Mouse (Mus musculus) embryonic facial prominence, embryonic 10.5 days (tissue): ENCODE results near the gene Immt. TPM values are rescaled to one million over a fixed set of nuclear protein-coding genes. Genes with fewer than 3 reads are reported as not detected.
"Not testable (repeated sequence)": the region's sequence is repeated elsewhere in the genome, so short reads cannot be mapped to it uniquely, and the experiment has no call there.

Experiments used
- DNase-seq: peaks from one replicate; pipeline ENCODE4 v3.0.0-alpha.2; 2017; ENCODE audit warnings: low spot score
- H3K27ac ChIP-seq: fragments of 300-500 bp; sonication (generic); replicated peaks from 2 replicates; pipeline ENCODE4 v1.5.1; 2016; ENCODE audit warnings: mild to moderate bottlenecking
- H3K27me3 ChIP-seq: fragments of 300-500 bp; sonication (generic); replicated peaks from 2 replicates; pipeline ENCODE4 v1.6.1; 2016; ENCODE audit warnings: low read depth, mild to moderate bottlenecking; ENCODE audit not compliant: poor library complexity, severe bottlenecking
- H3K36me3 ChIP-seq: fragments of 300-500 bp; sonication (generic); replicated peaks from 2 replicates; pipeline ENCODE4 v1.6.1; 2016; ENCODE audit warnings: mild to moderate bottlenecking, moderate library complexity
- H3K4me1 ChIP-seq: fragments of 300-500 bp; sonication (generic); 2 replicates; pipeline ENCODE4 v1.6.1; 2016
- H3K4me3 ChIP-seq: fragments of 300-500 bp; sonication (generic); 2 replicates; pipeline ENCODE4 v1.5.1; 2016; ENCODE audit warnings: mild to moderate bottlenecking, moderate library complexity
- H3K9me3 ChIP-seq: fragments of 300-500 bp; sonication (generic); 2 replicates; pipeline ENCODE4 v1.6.1; 2016; ENCODE audit warnings: mild to moderate bottlenecking
- WGBS: fragments of 180-500 bp; shearing (Covaris S2); methylation state at CpG from one replicate; pipeline ENCODE4 v1.1.7; 2016; 5-methylcytosine and 5-hydroxymethylcytosine counted together
- polyA plus RNA-seq: library from polyadenylated mRNA; unstranded; fragments of >200 nt; fragmentation: Nextera tagmentation; extraction: Ambion mirVana; gene quantifications from 2 replicates; pipeline ENCODE4 v1.2.1, GENCODE M21; 2016

The Immt gene
- polyA plus RNA-seq, 1 experiment from 2014 or later, result 215 TPM

DNA sequence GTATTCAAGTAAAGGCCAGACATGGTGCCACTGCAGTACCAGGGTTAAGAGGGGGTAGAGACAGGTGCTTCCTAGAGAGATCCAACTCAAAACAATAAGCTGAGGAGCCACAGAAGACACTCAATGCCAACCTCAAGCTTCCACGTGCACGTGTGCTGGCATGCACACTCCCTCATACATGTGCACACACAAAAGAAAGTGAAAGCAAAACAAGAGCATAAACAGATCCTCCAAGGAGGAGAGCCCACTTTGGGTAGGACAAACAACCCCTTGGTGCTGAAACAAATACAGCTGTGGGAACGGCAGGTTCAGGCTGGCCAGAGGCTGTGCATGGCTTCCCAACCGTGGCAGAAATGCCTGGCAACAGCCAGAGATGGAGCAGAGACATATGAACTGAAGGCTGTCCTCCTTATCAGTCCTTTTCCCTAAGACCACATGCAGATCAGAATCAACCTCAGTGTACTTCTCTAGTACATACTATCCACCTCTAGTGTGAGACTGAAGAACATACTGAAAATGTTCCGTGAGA lies 11.3 kb upstream of the Immt start:
- no peak overlapping the region for H3K4me3 ChIP-seq
- H3K27me3 ChIP-seq, result no peaks in the 10 kb centered on the region
- 91% methylated on average over 5 of the region's 5 CpGs for WGBS
- H3K9me3 ChIP-seq, result no peaks in the 10 kb centered on the region
- no peak for DNase-seq
- H3K4me1 ChIP-seq, result peaks cover 9% of the 10 kb centered on the region
- peaks cover 42% of the 10 kb centered on the region for H3K36me3 ChIP-seq
- H3K27ac ChIP-seq, result no peak overlapping the region

DNA sequence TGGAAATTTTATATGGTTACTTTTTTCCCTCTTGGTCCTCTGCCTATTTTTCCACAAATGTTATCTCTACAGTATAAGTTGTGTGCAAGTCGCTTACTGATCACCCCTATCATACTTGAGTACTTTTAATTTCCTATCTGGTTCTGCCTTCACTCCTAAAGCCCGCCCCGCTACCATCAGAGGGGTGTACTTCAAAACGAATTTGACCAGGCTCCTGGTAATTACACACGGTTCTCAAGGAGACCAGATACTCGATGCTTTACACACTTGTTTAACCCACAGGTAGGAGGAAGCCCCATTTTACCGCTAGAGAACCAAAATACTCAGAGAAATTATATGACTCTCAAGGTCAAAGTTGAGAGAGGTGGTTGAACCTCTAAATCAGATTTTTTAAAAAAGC lies 8.0 kb upstream of the Immt start:
- H3K4me3 ChIP-seq, result peak overlapping the region; percentile 76
- no peak for DNase-seq
- H3K4me1 ChIP-seq, result peaks cover 9% of the 10 kb centered on the region
- peaks cover 9% of the 10 kb centered on the region for H3K36me3 ChIP-seq
- WGBS, result under 1% methylated on average over 7 of the region's 7 CpGs
- H3K27ac ChIP-seq, result peak overlapping the region; percentile 83
- H3K9me3 ChIP-seq, result no peaks in the 10 kb centered on the region
- H3K27me3 ChIP-seq, result no peaks in the 10 kb centered on the region

DNA sequence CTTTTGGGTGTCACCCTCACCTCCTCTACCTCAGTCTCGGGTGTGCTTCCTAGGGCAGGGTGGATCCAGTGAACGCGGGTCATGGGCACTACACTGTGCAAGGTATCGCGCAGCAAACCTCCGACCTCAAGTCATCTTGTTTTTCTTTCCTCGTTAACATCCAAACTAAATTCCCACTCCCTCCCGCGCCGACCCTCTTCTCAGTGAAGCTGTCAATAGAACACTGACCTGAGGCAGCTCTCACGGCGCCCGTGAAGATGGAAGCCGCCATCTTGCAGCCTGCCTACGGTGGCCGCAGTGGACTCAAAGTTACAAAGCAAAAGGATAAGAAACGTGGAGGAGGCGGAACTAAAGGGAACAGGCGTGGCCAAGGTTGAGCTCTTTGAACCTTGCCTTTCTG lies 7.6 kb upstream of the Immt start:
- DNase-seq, result peak; percentile 91
- H3K4me3 ChIP-seq, result peak overlapping the region; percentile 76
- no peaks in the 10 kb centered on the region for H3K27me3 ChIP-seq
- peak overlapping the region; percentile 83 for H3K27ac ChIP-seq
- H3K9me3 ChIP-seq, result no peaks in the 10 kb centered on the region
- WGBS, result under 1% methylated on average over 19 of the region's 19 CpGs
- H3K36me3 ChIP-seq, result peaks cover 5% of the 10 kb centered on the region
- peaks cover 9% of the 10 kb centered on the region for H3K4me1 ChIP-seq

DNA sequence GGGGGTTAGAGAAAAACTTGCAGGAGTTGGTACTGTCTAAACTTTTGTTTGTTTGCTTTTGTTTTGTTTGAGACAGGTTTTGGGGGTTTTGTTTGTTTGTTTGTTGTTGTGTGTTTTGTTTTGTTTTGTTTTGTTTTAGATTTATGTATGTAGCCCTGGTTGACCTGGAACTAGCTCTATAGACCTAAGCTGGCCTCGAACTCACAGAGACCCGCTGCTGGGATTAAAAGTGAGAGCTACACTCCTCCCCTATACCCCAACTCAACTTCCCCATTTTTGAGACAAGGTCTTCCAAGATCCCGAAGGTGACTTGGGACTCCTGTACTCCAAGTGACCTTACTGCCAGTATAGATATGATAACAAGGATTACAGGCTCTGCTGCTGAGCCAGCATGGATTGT lies 7.2 kb upstream of the Immt start:
- WGBS, result 36% methylated on average over 3 of the region's 3 CpGs
- peaks cover under 1% of the 10 kb centered on the region; the same call in 1 of the 2 replicates for H3K36me3 ChIP-seq
- peak overlapping the region; percentile 83 for H3K27ac ChIP-seq
- H3K4me3 ChIP-seq, result peak overlapping the region; percentile 76
- H3K9me3 ChIP-seq, result no peaks in the 10 kb centered on the region
- no peaks in the 10 kb centered on the region for H3K27me3 ChIP-seq
- no peak for DNase-seq
- H3K4me1 ChIP-seq, result peaks cover 9% of the 10 kb centered on the region

DNA sequence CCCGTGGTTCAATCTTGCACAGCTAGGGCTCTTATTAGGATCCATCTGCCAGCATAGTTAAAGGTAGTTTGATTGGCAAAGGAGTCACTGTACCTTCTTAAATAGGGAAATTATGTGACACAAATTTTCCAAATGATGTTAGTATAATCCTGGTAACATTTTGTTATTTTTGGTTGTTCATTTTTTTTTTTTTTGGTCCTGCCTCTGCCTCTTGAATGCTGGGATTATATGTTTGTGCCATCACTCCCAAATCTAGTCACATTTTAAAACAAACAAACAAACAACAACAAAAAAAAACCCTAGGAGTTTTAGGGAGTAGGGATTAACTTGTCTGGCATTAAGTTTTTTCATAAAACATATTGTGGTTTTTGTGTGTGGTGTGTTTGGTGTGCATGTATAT lies 4.3 kb upstream of the Immt start, which contains the start of gene Mrpl35:
Gene Mrpl35 (minus strand): TSS at position 101 of the 400 bp plus-strand sequence.
- Histone ChIP-seq H3K4me1 (peaks cover 14% of the 10 kb centered on the region), H3K27me3 (no peaks in the 10 kb centered on the region), H3K27ac (no peak within 1 kb of the TSS), H3K4me3 (no peak within 1 kb of the TSS), H3K9me3 (no peaks in the 10 kb centered on the region), H3K36me3 (no peaks in the 10 kb centered on the region)
- WGBS, result 44% methylated on average over 1 of the region's 1 CpGs
- DNase-seq, result no peak

DNA sequence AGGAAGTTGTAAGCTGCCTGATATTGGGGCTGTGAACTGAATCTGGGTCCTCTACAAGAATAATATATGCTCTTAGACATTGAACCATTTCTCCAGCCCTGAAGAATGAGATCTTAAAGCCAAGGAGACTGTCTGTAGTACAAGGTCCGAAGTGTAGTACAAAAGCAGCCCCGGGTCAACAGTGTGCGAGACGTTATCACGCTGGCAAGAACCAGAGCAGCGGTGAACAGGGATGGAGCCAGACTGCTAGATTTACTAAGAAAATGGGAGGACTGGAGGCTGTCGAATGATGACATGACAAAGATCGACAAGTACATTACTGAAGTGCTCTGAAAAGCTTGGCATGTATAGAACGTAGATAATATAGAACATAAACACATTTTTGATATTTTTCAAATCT lies 1.4 kb upstream of the Immt start:
- no peak for DNase-seq
- Histone ChIP-seq H3K4me1 (peaks cover 16% of the 10 kb centered on the region), H3K36me3 (peaks cover 11% of the 10 kb centered on the region), H3K27me3 (no peaks in the 10 kb centered on the region), H3K4me3 (no peak overlapping the region), H3K9me3 (no peaks in the 10 kb centered on the region), H3K27ac (no peak overlapping the region)
- WGBS, result 89% methylated on average over 9 of the region's 9 CpGs

DNA sequence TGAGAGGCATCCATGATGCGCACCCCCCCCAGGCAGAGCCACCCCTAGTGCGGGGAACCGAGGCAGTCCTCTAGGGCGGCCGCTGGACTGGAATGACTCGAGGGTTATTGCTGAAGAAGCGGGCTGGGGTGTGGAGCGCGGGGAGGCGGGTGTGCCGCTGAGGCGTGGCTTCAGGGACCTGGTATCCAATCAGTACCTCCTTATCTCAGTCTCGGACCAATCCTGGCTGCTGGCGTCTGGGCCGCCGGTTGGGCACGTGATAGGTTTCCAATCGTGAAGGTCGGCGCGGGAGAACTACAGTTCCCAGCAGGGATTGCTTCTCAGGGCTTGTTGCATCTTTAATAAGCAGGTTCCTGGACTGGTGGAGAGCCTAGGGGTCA lies 440 bp downstream of the Immt start:
- Histone ChIP-seq H3K4me1 (peaks cover 16% of the 10 kb centered on the region), H3K36me3 (peaks cover 29% of the 10 kb centered on the region), H3K27me3 (no peaks in the 10 kb centered on the region), H3K4me3 (peak overlapping the region; percentile 98), H3K27ac (peak overlapping the region; percentile 95), H3K9me3 (no peaks in the 10 kb centered on the region)
- WGBS, result 0% methylated on average over 21 of the region's 21 CpGs
- DNase-seq, result peak; percentile 95

DNA sequence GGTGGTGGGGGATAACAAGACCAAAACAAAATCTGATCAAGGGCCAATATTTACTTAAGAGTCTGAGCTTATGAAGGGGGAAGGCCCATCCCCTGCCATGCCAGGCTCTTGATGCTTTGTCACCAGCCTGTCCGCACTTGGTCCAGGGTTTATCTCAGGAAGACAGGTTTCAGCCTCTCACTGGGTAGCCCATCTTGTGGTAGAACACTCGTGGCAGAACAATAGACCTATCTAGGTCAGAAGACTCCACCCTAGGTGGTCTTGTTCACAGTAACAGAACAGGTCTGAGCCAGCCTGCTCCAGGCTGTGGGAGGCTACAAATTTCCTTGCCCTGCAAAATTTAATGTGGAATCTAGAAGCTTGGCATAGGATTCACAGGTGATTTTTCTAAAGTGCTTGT lies 5.7 kb downstream of the Immt start:
- Histone ChIP-seq H3K9me3 (no peaks in the 10 kb centered on the region), H3K27me3 (no peaks in the 10 kb centered on the region), H3K4me1 (peaks cover 12% of the 10 kb centered on the region), H3K27ac (no peak overlapping the region), H3K36me3 (peaks cover 49% of the 10 kb centered on the region), H3K4me3 (no peak overlapping the region)
- DNase-seq, result no peak
- 70% methylated on average over 2 of the region's 2 CpGs for WGBS

DNA sequence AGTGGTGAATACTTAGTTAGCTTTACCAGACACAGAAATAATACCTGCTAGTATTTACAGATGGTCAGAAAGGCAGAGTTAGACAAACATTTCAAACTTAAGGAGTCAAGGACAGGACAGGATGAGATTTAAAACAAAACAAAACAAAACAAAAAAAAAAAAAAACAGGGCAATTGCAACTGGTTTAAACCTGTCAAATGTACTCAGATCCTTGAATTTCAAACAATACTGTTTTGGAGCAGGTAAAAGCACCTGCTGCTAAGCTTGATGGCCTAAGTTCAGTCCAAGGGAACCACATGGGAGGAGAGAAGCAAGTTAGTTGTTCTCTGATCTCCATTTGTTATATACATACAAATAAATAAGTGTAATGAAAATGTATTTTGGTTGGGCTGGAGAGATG lies 8.7 kb downstream of the Immt start:
- H3K4me1 ChIP-seq, result no peaks in the 10 kb centered on the region
- no peak overlapping the region for H3K27ac ChIP-seq
- H3K36me3 ChIP-seq, result peaks cover 45% of the 10 kb centered on the region
- DNase-seq, result no peak
- H3K9me3 ChIP-seq, result no peaks in the 10 kb centered on the region
- H3K27me3 ChIP-seq, result no peaks in the 10 kb centered on the region
- H3K4me3 ChIP-seq, result no peak overlapping the region

DNA sequence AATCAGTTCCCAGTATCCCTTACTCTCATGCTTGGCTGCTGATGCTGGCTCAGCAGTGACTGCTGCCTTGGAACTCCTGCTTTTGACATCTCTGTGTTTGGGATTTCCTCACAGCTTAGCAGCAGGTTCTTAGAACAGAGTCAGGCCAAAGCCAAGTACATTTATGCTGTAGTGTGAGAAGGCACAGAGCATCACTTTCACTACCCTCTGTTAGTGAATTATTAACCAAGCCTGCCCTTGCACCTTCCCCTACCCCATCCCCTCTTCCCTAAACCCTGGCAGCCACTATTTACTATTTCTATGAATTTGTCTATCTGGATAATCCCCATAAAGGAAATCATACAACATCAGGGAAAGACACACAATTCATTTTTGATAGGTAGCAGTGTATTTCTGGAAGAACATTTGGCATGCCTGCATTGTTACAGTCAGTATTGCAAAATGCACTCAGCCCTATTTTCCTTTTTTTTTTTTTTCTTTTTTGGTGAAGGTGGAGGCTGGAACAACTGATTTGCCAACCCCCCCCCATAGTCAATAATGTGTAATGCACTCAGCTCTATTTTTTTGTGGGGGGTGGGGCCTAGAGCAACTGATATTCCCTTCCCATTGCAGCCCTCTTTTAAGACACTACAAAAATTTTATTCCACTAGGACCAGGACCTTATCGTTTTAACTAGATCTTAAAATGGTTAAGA lies 9.6 kb downstream of the Immt start:
- WGBS, result 93% methylated on average over 1 of the region's 1 CpGs
- H3K9me3 ChIP-seq, result no peaks in the 10 kb centered on the region
- H3K4me3 ChIP-seq, result no peak overlapping the region
- H3K27me3 ChIP-seq, result no peaks in the 10 kb centered on the region
- peaks cover 45% of the 10 kb centered on the region for H3K36me3 ChIP-seq
- no peaks in the 10 kb centered on the region for H3K4me1 ChIP-seq
- H3K27ac ChIP-seq, result no peak overlapping the region
- no peak for DNase-seq

DNA sequence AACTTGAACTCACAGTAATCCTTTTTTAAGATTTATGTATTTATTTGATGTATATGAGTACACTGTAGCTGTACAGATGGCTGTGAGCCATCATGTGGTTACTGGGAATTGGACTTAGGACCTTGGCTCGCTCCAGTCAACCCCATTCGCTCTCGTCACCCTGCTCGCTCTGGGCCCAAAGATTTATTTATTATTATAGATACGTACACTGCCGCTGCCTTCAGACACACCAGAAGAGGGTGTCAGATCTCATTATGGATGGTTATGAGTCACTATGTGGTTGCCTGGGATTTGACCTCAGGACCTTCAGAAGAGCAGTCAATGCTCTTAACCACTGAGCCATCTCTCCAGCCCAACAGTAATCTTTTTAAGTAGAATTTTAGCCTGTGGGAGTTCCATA lies 15.8 kb downstream of the Immt start:
- not testable (repeated sequence) for H3K27ac ChIP-seq, H3K4me3 ChIP-seq, DNase-seq, H3K9me3 ChIP-seq, H3K27me3 ChIP-seq, H3K4me1 ChIP-seq
- 96% methylated on average over 6 of the region's 6 CpGs for WGBS
- H3K36me3 ChIP-seq, result peaks cover 77% of the 10 kb centered on the region

DNA sequence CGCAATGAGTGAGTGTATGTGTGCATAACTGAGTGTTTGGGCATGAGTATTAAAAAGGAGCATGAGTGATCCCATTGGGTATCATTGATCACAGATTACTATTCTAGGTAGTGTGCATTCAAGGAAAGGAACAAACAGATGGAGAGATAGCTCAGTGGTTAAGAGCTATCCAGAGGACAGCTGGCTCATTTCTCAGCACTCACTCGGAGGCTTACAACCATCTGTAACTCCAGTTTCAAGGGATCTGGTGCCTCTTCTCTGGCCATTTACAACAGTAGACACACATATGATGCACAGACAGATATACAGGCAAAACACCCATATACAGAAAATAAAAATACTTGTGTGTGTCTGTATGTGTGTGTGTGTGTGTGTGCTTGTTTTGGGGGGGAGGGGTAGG lies 36.6 kb downstream of the Immt start:
- 0 out of 2 replicates have a peak, but pooled peaks cover 2% of the 10 kb centered on the region for H3K9me3 ChIP-seq
- H3K27ac ChIP-seq, result no peak overlapping the region
- peaks cover 94% of the 10 kb centered on the region for H3K36me3 ChIP-seq
- no peaks in the 10 kb centered on the region for H3K4me1 ChIP-seq
- no peaks in the 10 kb centered on the region for H3K27me3 ChIP-seq
- DNase-seq, result no peak
- WGBS, result 91% methylated on average over 2 of the region's 2 CpGs
- no peak overlapping the region for H3K4me3 ChIP-seq

DNA sequence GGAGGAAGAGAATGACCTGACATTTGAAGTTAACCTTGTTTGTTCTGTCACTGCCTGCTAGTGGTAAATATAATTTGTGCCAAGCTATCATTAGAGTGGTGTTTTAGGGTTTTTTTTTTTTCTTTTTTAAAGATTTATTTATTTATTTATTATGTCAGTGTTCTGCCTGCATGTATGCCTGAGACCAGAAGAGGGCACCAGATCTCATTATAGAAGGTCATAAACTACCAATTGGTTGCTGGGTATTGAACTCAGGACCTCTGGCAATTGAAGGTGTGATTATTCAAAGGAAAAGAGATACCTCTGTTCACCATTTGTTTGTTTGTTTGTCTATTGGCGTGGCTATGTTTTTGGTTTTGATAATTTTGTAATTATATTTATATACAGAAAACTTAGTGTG lies 37.7 kb downstream of the Immt start:
- Histone ChIP-seq H3K4me1 (no peaks in the 10 kb centered on the region), H3K27ac (no peak overlapping the region), H3K9me3 (0 out of 2 replicates have a peak, but pooled peaks cover 2% of the 10 kb centered on the region), H3K4me3 (no peak overlapping the region), H3K27me3 (no peaks in the 10 kb centered on the region), H3K36me3 (peaks cover 94% of the 10 kb centered on the region)
- WGBS, result 89% methylated on average over 1 of the region's 1 CpGs
- no peak for DNase-seq
